Mouse (Mus musculus): ENCODE data around the gene Lingo2. TPM values are rescaled to one million over a fixed set of nuclear protein-coding genes. Genes with fewer than 3 reads are reported as not detected.

The Lingo2 gene
- polyA plus RNA-seq, 1 experiment from 2014 or later = 2.1 TPM

DNA sequence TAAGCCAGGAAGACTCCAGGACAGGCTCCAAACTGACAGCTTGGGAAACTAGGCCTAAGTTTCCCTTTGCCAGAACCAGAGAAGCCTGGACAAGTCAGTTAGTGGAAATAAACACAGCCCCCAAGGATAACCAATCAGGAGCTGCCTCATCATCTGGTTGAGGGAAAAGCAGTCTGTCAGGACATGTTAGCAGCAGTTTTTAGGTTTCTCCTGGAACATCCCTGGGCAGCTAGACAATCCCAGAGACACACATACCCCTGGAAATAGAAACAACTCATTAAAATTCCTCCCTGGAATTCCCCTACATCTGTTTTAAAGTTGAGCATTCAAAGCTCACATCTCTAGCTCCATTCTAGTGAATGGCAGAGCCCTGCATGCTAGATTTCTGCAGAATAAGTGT, 76.8 kb downstream of the Lingo2 start:
- H3K36me3 ChIP-seq (ENCODE audit: control insufficient read depth, insufficient read depth, low read length) = no peaks in the 10 kb centered on the region
- no peak for ATAC-seq (ENCODE audit: low FRiP score)
- no peak for DNase-seq (ENCODE audit: low spot score)
- H3K27ac ChIP-seq (ENCODE audit: low read depth, low read length) = no peak overlapping the region
- no peaks in the 10 kb centered on the region for H3K27me3 ChIP-seq (ENCODE audit: control insufficient read depth, insufficient read depth, low read length)
- H3K9me3 ChIP-seq (ENCODE audit: control insufficient read depth, low read length) = no peaks in the 10 kb centered on the region
- H3K4me2 ChIP-seq (replicated peaks; ENCODE audit: low read depth, low read length) = no peak overlapping the region
- H3K9ac ChIP-seq (ENCODE audit: low read depth, low read length) = no peak overlapping the region
- no peak overlapping the region for H3K4me3 ChIP-seq (ENCODE audit: low read depth, low read length)
- H3K4me1 ChIP-seq (replicated peaks; ENCODE audit: control insufficient read depth, insufficient read depth, low read length) = no peaks in the 10 kb centered on the region

DNA sequence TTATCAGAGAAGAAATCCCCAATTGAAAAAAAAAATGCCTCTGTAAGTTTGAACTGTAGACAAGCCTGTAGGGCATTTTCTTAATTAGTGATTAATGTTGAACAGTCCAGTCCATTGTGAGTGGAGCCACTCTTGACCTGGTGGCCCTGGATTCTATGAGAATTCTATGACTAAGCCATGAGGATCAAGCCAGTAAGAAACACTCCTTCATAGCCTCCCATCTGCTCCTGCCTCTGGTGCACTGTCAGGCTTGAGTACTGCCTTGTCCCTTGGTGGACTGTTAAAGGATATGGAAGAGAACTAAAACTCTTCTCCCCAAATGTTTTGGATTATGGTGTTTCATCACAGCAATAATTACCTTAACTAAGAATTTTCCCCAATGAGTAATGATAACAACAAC, 126.6 kb downstream of the Lingo2 start:
- Histone ChIP-seq H3K4me2 (replicated peaks; ENCODE audit: low read depth, low read length) (no peak overlapping the region), H3K27me3 (ENCODE audit: control insufficient read depth, insufficient read depth, low read length) (no peaks in the 10 kb centered on the region), H3K4me1 (replicated peaks; ENCODE audit: control insufficient read depth, insufficient read depth, low read length) (no peaks in the 10 kb centered on the region), H3K36me3 (ENCODE audit: control insufficient read depth, insufficient read depth, low read length) (no peaks in the 10 kb centered on the region), H3K9me3 (ENCODE audit: control insufficient read depth, low read length) (no peaks in the 10 kb centered on the region), H3K27ac (ENCODE audit: low read depth, low read length) (no peak overlapping the region), H3K4me3 (ENCODE audit: low read depth, low read length) (no peak overlapping the region), H3K9ac (ENCODE audit: low read depth, low read length) (no peak overlapping the region)
- DNase-seq (ENCODE audit: low spot score) = no peak
- ATAC-seq (ENCODE audit: low FRiP score) = no peak

DNA sequence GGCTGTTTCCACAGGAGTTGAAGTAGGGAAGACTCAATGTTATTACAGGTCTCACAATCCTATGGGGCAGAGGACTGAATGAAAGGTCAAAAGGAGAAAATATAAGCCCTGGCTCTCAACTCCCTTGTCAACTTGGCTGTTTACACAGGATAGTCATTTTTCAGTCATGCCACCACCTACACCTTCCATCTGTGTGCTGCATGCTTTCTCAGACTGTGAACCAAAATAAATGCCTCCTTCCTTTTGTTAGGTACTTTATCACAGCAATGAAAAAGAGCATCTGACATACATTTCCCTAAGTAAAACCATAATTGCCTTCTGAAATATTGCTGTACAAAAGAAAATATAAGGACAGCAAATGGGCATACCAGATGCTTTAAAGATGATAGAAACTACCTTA, 129.6 kb downstream of the Lingo2 start:
- Histone ChIP-seq H3K27ac (ENCODE audit: low read depth, low read length) (no peak overlapping the region), H3K36me3 (ENCODE audit: control insufficient read depth, insufficient read depth, low read length) (no peaks in the 10 kb centered on the region), H3K4me2 (replicated peaks; ENCODE audit: low read depth, low read length) (no peak overlapping the region), H3K4me3 (ENCODE audit: low read depth, low read length) (no peak overlapping the region), H3K4me1 (replicated peaks; ENCODE audit: control insufficient read depth, insufficient read depth, low read length) (no peaks in the 10 kb centered on the region), H3K9ac (ENCODE audit: low read depth, low read length) (no peak overlapping the region), H3K9me3 (ENCODE audit: control insufficient read depth, low read length) (no peaks in the 10 kb centered on the region), H3K27me3 (ENCODE audit: control insufficient read depth, insufficient read depth, low read length) (no peaks in the 10 kb centered on the region)
- ATAC-seq (ENCODE audit: low FRiP score) (no peak), DNase-seq (ENCODE audit: low spot score) (no peak)

GRCm38 (mm10) chr4:36775088-36775487, 176.5 kb downstream of the Lingo2 start:
- Histone ChIP-seq H3K27ac (ENCODE audit: low read depth, low read length) (no peak overlapping the region), H3K4me2 (replicated peaks; ENCODE audit: low read depth, low read length) (no peak overlapping the region), H3K9ac (ENCODE audit: low read depth, low read length) (no peak overlapping the region), H3K9me3 (ENCODE audit: control insufficient read depth, low read length) (no peaks in the 10 kb centered on the region), H3K4me1 (replicated peaks; ENCODE audit: control insufficient read depth, insufficient read depth, low read length) (no peaks in the 10 kb centered on the region), H3K36me3 (ENCODE audit: control insufficient read depth, insufficient read depth, low read length) (no peaks in the 10 kb centered on the region), H3K27me3 (ENCODE audit: control insufficient read depth, insufficient read depth, low read length) (no peaks in the 10 kb centered on the region), H3K4me3 (ENCODE audit: low read depth, low read length) (no peak overlapping the region)
- 92% methylated on average over 4 of the region's 4 CpGs for WGBS
- no peak for ATAC-seq (ENCODE audit: low FRiP score)
- no peak for DNase-seq (ENCODE audit: low spot score)

- H3K9me3 ChIP-seq (ENCODE audit: control insufficient read depth, low read length) = no peaks in the 10 kb centered on the region
- H3K27me3 ChIP-seq (ENCODE audit: control insufficient read depth, insufficient read depth, low read length) = no peaks in the 10 kb centered on the region
- WGBS = 77% methylated on average over 2 of the region's 2 CpGs
- H3K27ac ChIP-seq (ENCODE audit: low read depth, low read length) = no peak overlapping the region
- H3K4me1 ChIP-seq (replicated peaks; ENCODE audit: control insufficient read depth, insufficient read depth, low read length) = no peaks in the 10 kb centered on the region
- no peak overlapping the region for H3K9ac ChIP-seq (ENCODE audit: low read depth, low read length)
- no peak overlapping the region for H3K4me2 ChIP-seq (replicated peaks; ENCODE audit: low read depth, low read length)
- H3K36me3 ChIP-seq (ENCODE audit: control insufficient read depth, insufficient read depth, low read length) = no peaks in the 10 kb centered on the region
- no peak for DNase-seq (ENCODE audit: low spot score)
- no peak overlapping the region for H3K4me3 ChIP-seq (ENCODE audit: low read depth, low read length)
- ATAC-seq (ENCODE audit: low FRiP score) = no peak
These were observed 220.9 kb downstream of the Lingo2 start for GRCm38 (mm10) chr4:36730691-36731090.

DNA sequence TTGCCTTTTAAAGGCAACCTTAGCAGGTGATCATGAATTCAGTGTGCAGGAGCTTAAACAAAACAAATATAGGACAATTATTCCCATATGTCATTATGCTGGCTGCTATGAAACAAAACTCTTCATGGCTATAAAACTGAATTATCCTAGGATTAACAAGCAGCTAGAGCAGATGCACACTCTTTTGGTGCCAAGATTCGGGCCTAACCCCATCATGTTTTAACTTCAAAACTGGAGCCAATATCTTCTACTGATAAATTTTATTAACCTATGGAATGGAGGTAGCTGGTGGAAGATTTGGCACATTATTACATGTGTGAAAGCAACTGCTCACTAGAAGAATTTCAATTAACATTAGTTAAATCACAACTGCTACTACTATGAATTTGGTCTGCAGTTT, 235.1 kb downstream of the Lingo2 start:
- no peaks in the 10 kb centered on the region for H3K27me3 ChIP-seq (ENCODE audit: control insufficient read depth, insufficient read depth, low read length)
- no peaks in the 10 kb centered on the region for H3K36me3 ChIP-seq (ENCODE audit: control insufficient read depth, insufficient read depth, low read length)
- H3K9ac ChIP-seq (ENCODE audit: low read depth, low read length) = no peak overlapping the region
- H3K4me2 ChIP-seq (replicated peaks; ENCODE audit: low read depth, low read length) = no peak overlapping the region
- WGBS = 85% methylated on average over 1 of the region's 1 CpGs
- DNase-seq (ENCODE audit: low spot score) (no peak), ATAC-seq (ENCODE audit: low FRiP score) (no peak)
- no peak overlapping the region for H3K4me3 ChIP-seq (ENCODE audit: low read depth, low read length)
- no peaks in the 10 kb centered on the region for H3K4me1 ChIP-seq (replicated peaks; ENCODE audit: control insufficient read depth, insufficient read depth, low read length)
- no peaks in the 10 kb centered on the region for H3K9me3 ChIP-seq (ENCODE audit: control insufficient read depth, low read length)
- H3K27ac ChIP-seq (ENCODE audit: low read depth, low read length) = no peak overlapping the region

- H3K4me1 ChIP-seq (replicated peaks; ENCODE audit: control insufficient read depth, insufficient read depth, low read length) = no peaks in the 10 kb centered on the region
- no peaks in the 10 kb centered on the region for H3K9me3 ChIP-seq (ENCODE audit: control insufficient read depth, low read length)
- no peak overlapping the region for H3K4me2 ChIP-seq (replicated peaks; ENCODE audit: low read depth, low read length)
- no peak overlapping the region for H3K27ac ChIP-seq (ENCODE audit: low read depth, low read length)
- ATAC-seq (ENCODE audit: low FRiP score) (no peak), DNase-seq (ENCODE audit: low spot score) (no peak)
- no peaks in the 10 kb centered on the region for H3K27me3 ChIP-seq (ENCODE audit: control insufficient read depth, insufficient read depth, low read length)
- H3K9ac ChIP-seq (ENCODE audit: low read depth, low read length) = no peak overlapping the region
- no peaks in the 10 kb centered on the region for H3K36me3 ChIP-seq (ENCODE audit: control insufficient read depth, insufficient read depth, low read length)
- 87% methylated on average over 3 of the region's 3 CpGs for WGBS
- H3K4me3 ChIP-seq (ENCODE audit: low read depth, low read length) = no peak overlapping the region
These were observed 252.7 kb downstream of the Lingo2 start for GRCm38 (mm10) chr4:36698888-36699287.

DNA sequence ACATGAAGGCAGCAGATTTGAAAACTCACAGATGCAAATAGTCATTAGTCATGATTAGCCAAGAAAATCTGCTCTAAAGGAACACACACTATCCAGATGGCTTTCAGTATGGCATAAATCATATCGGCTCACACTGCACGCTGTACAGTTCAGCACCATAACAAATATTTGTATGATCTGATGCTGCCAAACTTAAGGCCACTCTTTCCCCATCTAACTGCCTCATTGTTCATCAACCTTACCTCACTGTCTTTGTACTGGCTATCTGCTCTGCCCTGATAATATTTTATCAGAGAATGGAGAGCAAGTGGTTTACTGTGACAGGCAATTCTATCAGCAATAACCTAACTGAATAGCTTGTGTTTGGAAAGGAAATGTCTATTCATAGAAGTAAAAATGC, 254.7 kb downstream of the Lingo2 start:
- Histone ChIP-seq H3K4me1 (replicated peaks; ENCODE audit: control insufficient read depth, insufficient read depth, low read length) (no peaks in the 10 kb centered on the region), H3K9ac (ENCODE audit: low read depth, low read length) (no peak overlapping the region), H3K4me3 (ENCODE audit: low read depth, low read length) (no peak overlapping the region), H3K36me3 (ENCODE audit: control insufficient read depth, insufficient read depth, low read length) (no peaks in the 10 kb centered on the region), H3K4me2 (replicated peaks; ENCODE audit: low read depth, low read length) (no peak overlapping the region), H3K27me3 (ENCODE audit: control insufficient read depth, insufficient read depth, low read length) (no peaks in the 10 kb centered on the region), H3K9me3 (ENCODE audit: control insufficient read depth, low read length) (no peaks in the 10 kb centered on the region), H3K27ac (ENCODE audit: low read depth, low read length) (no peak overlapping the region)
- ATAC-seq (ENCODE audit: low FRiP score) = no peak
- WGBS = 95% methylated on average over 2 of the region's 2 CpGs
- DNase-seq (ENCODE audit: low spot score) = no peak

- Histone ChIP-seq H3K4me3 (ENCODE audit: low read depth, low read length) (no peak overlapping the region), H3K4me2 (replicated peaks; ENCODE audit: low read depth, low read length) (no peak overlapping the region), H3K36me3 (ENCODE audit: control insufficient read depth, insufficient read depth, low read length) (no peaks in the 10 kb centered on the region), H3K9ac (ENCODE audit: low read depth, low read length) (no peak overlapping the region), H3K9me3 (ENCODE audit: control insufficient read depth, low read length) (no peaks in the 10 kb centered on the region), H3K27me3 (ENCODE audit: control insufficient read depth, insufficient read depth, low read length) (no peaks in the 10 kb centered on the region), H3K4me1 (replicated peaks; ENCODE audit: control insufficient read depth, insufficient read depth, low read length) (no peaks in the 10 kb centered on the region), H3K27ac (ENCODE audit: low read depth, low read length) (no peak overlapping the region)
- ATAC-seq (ENCODE audit: low FRiP score) (no peak), DNase-seq (ENCODE audit: low spot score) (no peak)
- WGBS = 83% methylated on average over 2 of the region's 2 CpGs
These were observed 291.6 kb downstream of the Lingo2 start for GRCm38 (mm10) chr4:36659920-36660319.

All from hindbrain, embryonic 11.5 days (tissue).